Mouse (Mus musculus) natural killer cell, adult 2 months (primary cell): ENCODE data around the gene Rhbdf2.
A peak's percentile ranks its signal among the peaks of the same experiment; 100 is the strongest.
"Not testable (repeated sequence)": the region's sequence is repeated elsewhere in the genome, so short reads cannot be mapped to it uniquely, and the experiment has no call there.

Source experiments
- DNase-seq, 2 experiments: peaks; one replicate each; pipeline ENCODE4 v3.0.0; 2022; ENCODE audit warnings: low spot score in 2 of 2

The Rhbdf2 gene

GRCm38 (mm10) chr11:116626299-116627071, at the start of gene Rhbdf2:
Gene Rhbdf2 (minus strand): TSS chr11:116627019.
- no peak for DNase-seq

- no peak for DNase-seq
Observed at GRCm38 (mm10) chr11:116676175-116676976, 49.6 kb upstream of the Rhbdf2 start.

GRCm38 (mm10) chr11:116675429-116675828, 48.6 kb upstream of the Rhbdf2 start:
- not testable (repeated sequence) for DNase-seq

GRCm38 (mm10) chr11:116674616-116675379, 48.0 kb upstream of the Rhbdf2 start:
- no peak for DNase-seq

- no peak for DNase-seq
Observed at GRCm38 (mm10) chr11:116673410-116673809, 46.6 kb upstream of the Rhbdf2 start.

- no peak for DNase-seq
Observed at GRCm38 (mm10) chr11:116672595-116672994, 45.8 kb upstream of the Rhbdf2 start.

- DNase-seq, result no peak
Observed at GRCm38 (mm10) chr11:116671845-116672434, 45.1 kb upstream of the Rhbdf2 start.

GRCm38 (mm10) chr11:116671112-116671844, 44.5 kb upstream of the Rhbdf2 start:
- DNase-seq, result peak; percentile 98

- no peak for DNase-seq
Observed at GRCm38 (mm10) chr11:116670386-116670785, 43.6 kb upstream of the Rhbdf2 start.

- no peak for DNase-seq
Observed at GRCm38 (mm10) chr11:116669787-116670365, 43.1 kb upstream of the Rhbdf2 start.

GRCm38 (mm10) chr11:116669316-116669715, 42.5 kb upstream of the Rhbdf2 start:
- DNase-seq, result no peak

GRCm38 (mm10) chr11:116668839-116669238, 42.0 kb upstream of the Rhbdf2 start:
- DNase-seq, result no peak

- DNase-seq, result no peak
Observed at GRCm38 (mm10) chr11:116668381-116668825, 41.6 kb upstream of the Rhbdf2 start.

GRCm38 (mm10) chr11:116667930-116668329, 41.1 kb upstream of the Rhbdf2 start:
- DNase-seq, result no peak

GRCm38 (mm10) chr11:116667012-116667411, 40.2 kb upstream of the Rhbdf2 start:
- DNase-seq, result not testable (repeated sequence)

GRCm38 (mm10) chr11:116666566-116666965, 39.7 kb upstream of the Rhbdf2 start:
- no peak for DNase-seq

- DNase-seq, result no peak
Observed at GRCm38 (mm10) chr11:116665289-116665688, 38.5 kb upstream of the Rhbdf2 start.

- DNase-seq, result no peak
Observed at GRCm38 (mm10) chr11:116661948-116662377, 35.1 kb upstream of the Rhbdf2 start.

- no peak for DNase-seq
Observed at GRCm38 (mm10) chr11:116661291-116661947, 34.6 kb upstream of the Rhbdf2 start.

- DNase-seq, result no peak
Observed at GRCm38 (mm10) chr11:116660181-116660580, 33.4 kb upstream of the Rhbdf2 start.
